Mouse (Mus musculus): ENCODE measurements at regions not wholly inside any gene's neighbourhood (a gene's known extent, or its start where the extent isn't known, plus 50 kb on each side); places are given as distances from the start of the nearest gene placed in this dataset.

- TF ChIP-seq CTCF (IDR thresholded peaks at IDR 0.05; ENCODE audit: extremely low read depth, insufficient read length, insufficient replicate concordance, low read depth, low read length): peak; percentile 45; the same call in 1 of the 2 replicates
- TF ChIP-seq POLR2A (IDR thresholded peaks at IDR 0.05; ENCODE audit: low read depth, low read length): no peak
Observed at GRCm38 (mm10) chr1:183853956-183854613, 159.0 kb upstream of the Dusp10 start.
